Mouse (Mus musculus) neural tube, embryonic 11.5 days (tissue): ENCODE results near the gene Dnm2. TPM values are rescaled to one million over a fixed set of nuclear protein-coding genes. Genes with fewer than 3 reads are reported as not detected.
A peak's percentile ranks its signal among the peaks of the same experiment; 100 is the strongest.
"Not testable (repeated sequence)": the region's sequence is repeated elsewhere in the genome, so short reads cannot be mapped to it uniquely, and the experiment has no call there.

Experiments
- ATAC-seq: fragments of 200-750 bp; cut with Nextera tagmentation; 2 replicates; pipeline ENCODE4 v1.8.0; 2017; ENCODE audit warnings: moderate number of reproducible peaks, mild to moderate bottlenecking, moderate TSS enrichment, moderate library complexity; ENCODE audit not compliant: insufficient read depth, low FRiP score, low TSS enrichment
- DNase-seq: peaks from one replicate; pipeline ENCODE4 v3.0.0-alpha.2; 2015; ENCODE audit warnings: low spot score
- H3K27ac ChIP-seq: fragments of 300-500 bp; sonication (generic); 2 replicates; pipeline ENCODE4 v1.5.1; 2014; ENCODE audit warnings: low read depth, mild to moderate bottlenecking, low read length
- H3K27me3 ChIP-seq: fragments of 300-500 bp; sonication (generic); 2 replicates; pipeline ENCODE4 v1.6.1; 2014; ENCODE audit warnings: mild to moderate bottlenecking, low read length, mixed read lengths; ENCODE audit not compliant: control insufficient read depth, insufficient read depth
- H3K36me3 ChIP-seq: fragments of 300-500 bp; sonication (generic); 2 replicates; pipeline ENCODE4 v1.6.1; 2014; ENCODE audit warnings: mild to moderate bottlenecking, low read length, moderate library complexity, mixed read lengths; ENCODE audit not compliant: control insufficient read depth, insufficient read depth
- H3K4me1 ChIP-seq: fragments of 300-500 bp; sonication (generic); 2 replicates; pipeline ENCODE4 v1.6.1; 2014; ENCODE audit warnings: low read length, mixed read lengths; ENCODE audit not compliant: control insufficient read depth, insufficient read depth
- H3K4me2 ChIP-seq: fragments of 300-500 bp; sonication (generic); 2 replicates; pipeline ENCODE4 v1.6.1; 2014; ENCODE audit warnings: low read depth, mild to moderate bottlenecking, moderate library complexity
- H3K4me3 ChIP-seq: fragments of 300-500 bp; sonication (generic); 2 replicates; pipeline ENCODE4 v1.5.1; 2014; ENCODE audit warnings: low read depth, low read length
- H3K9ac ChIP-seq: fragments of 300-500 bp; sonication (generic); 2 replicates; pipeline ENCODE4 v1.6.1; 2014; ENCODE audit warnings: mild to moderate bottlenecking, low read length
- H3K9me3 ChIP-seq: fragments of 300-500 bp; sonication (generic); 2 replicates; pipeline ENCODE4 v1.6.1; 2016; ENCODE audit warnings: low read length; ENCODE audit not compliant: control insufficient read depth
- WGBS: fragments of 180-500 bp; shearing (Covaris S2); extraction: QIAGEN DNeasy Blood & Tissue Kit; methylation state at CpG from one replicate; pipeline ENCODE4 v1.1.7; 2014; 5-methylcytosine and 5-hydroxymethylcytosine counted together
- polyA plus RNA-seq: library from polyadenylated mRNA; unstranded; fragments of >200 nt; fragmentation: Nextera tagmentation; extraction: Ambion mirVana; gene quantifications from 2 replicates; pipeline ENCODE4 v1.2.1, GENCODE M21; 2014

Gene Dnm2
- polyA plus RNA-seq, 1 experiment from 2014 or later, result 69.7 TPM

DNA sequence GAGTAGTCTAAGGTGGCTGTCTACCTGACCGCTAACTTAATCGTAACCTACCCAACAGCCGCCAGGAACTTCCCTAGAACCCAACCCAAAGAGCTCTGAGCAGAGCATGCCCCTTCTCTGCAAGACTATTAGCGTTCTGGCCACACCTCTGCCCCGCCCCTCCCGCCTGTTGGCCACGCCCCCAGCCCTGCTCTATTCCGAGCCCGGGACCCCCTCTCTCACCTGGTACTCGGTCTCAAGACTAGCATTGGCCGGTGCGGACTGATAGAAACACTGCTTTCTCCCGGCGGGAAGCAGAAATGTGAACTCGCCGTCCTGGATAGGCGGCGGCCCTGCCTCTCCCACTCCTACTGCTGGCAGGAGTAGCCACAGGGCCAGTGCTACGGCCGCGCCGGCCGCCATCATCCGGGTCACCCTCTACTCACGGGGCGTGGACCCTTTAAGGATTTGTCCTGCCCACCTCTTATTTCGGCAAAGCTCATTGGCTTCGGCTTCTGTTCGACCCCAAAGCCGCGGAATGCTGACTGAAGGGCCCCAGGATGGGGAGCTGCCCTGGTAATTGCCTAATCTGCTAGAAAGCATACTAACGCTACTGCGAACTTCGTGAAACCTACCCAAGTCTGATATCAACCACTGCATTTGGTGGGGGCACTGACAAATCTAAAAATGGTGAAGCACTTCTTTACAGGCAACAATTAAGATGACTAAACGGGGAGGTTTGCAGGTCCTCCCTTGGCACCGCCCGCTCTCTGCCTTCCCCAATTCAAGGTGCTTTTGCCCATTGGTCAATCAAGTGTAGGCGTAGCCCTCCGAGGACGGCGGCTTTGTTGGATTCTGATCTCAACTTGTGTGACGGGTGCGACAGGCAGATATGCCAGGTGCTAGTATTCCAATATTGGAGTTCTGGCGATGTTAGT is 85.3 kb downstream of the Dnm2 start, which contains the start of gene Tmed1:
Gene Tmed1 (minus strand): TSS at position 481 of the 917 bp plus-strand sequence.
- WGBS, result under 1% methylated on average over 44 of the region's 44 CpGs
- Histone ChIP-seq H3K9ac (peak within 1 kb of the TSS; percentile 72), H3K4me3 (peak within 1 kb of the TSS; percentile 63), H3K27ac (peak within 1 kb of the TSS; percentile 77), H3K4me2 (peak within 1 kb of the TSS; percentile 38), H3K27me3 (no peaks in the 10 kb centered on the region), H3K4me1 (no peaks in the 10 kb centered on the region), H3K36me3 (peaks cover 14% of the 10 kb centered on the region), H3K9me3 (no peaks in the 10 kb centered on the region)
- peak; percentile 96 for ATAC-seq
- DNase-seq, result peak; percentile 94

DNA sequence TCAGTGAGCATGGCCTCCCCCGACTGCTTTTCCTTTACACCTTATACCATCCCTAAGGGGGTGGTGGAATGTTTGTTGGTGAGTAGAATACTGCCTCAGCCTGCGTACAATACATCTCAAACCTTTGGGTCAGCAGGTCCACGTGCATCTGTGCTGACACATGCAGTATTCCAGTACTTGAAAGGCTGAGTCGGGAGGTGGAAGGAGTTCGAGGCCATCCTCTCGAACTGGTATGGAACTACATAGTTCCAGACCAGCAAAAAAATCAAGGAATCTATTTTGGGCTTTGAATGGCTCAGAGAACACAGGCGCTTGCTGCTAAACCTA is 85.9 kb downstream of the Dnm2 start:
- no peaks in the 10 kb centered on the region for H3K9me3 ChIP-seq
- peaks cover 9% of the 10 kb centered on the region for H3K36me3 ChIP-seq
- peak overlapping the region; percentile 72 for H3K9ac ChIP-seq
- DNase-seq, result no peak
- ATAC-seq, result no peak
- H3K4me1 ChIP-seq, result no peaks in the 10 kb centered on the region
- no peak overlapping the region for H3K27ac ChIP-seq
- H3K27me3 ChIP-seq, result no peaks in the 10 kb centered on the region
- 10% methylated on average over 7 of the region's 7 CpGs for WGBS
- peak overlapping the region; percentile 63 for H3K4me3 ChIP-seq
- peak overlapping the region; percentile 38 for H3K4me2 ChIP-seq

DNA sequence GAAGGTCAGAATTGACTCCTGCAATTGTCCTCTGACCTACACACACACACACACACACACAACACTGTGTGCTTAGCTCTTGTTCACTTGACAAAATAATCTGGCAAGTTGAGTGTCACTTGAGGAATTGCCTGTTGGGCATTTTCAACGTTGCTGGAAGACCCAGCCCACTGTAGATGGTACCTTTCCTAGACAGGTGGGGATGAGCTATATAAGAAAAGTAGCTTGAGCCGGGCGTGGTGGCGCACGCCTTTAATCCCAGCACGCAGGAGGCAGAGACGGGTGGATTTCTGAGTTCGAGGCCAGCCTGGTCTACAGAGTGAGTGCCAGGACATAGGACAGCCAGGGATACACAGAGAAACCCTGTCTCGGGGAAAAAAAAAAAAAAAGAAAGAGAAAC is 86.3 kb downstream of the Dnm2 start:
- peak overlapping the region; percentile 72; the same call in 1 of the 2 replicates for H3K9ac ChIP-seq
- H3K4me2 ChIP-seq, result peak overlapping the region; percentile 38
- H3K9me3 ChIP-seq, result no peaks in the 10 kb centered on the region
- DNase-seq (no peak), ATAC-seq (no peak)
- no peaks in the 10 kb centered on the region for H3K27me3 ChIP-seq
- 86% methylated on average over 9 of the region's 9 CpGs for WGBS
- H3K27ac ChIP-seq, result no peak overlapping the region
- peaks cover 9% of the 10 kb centered on the region for H3K36me3 ChIP-seq
- peak overlapping the region; percentile 63 for H3K4me3 ChIP-seq
- H3K4me1 ChIP-seq, result no peaks in the 10 kb centered on the region

DNA sequence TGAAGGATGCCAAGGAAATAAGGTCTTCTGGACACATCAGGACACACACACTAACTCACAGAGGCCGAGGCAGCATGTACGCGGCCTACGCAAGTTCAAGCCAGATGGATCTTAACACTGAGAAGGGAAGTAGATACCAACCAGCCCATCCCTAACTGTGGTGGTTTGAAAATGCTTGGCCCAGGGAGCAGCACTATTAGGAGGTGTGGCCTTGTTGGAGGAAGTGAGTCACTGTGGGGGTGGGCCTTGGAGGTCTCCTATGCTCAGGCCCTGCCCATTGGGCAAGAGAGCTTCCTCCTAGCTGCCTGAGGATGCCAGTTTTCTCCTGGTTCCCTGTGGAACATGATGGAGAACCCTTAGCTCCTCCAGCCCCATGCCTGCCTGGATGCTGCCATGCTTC is 88.8 kb downstream of the Dnm2 start:
- Histone ChIP-seq H3K9ac (no peak overlapping the region), H3K36me3 (no peaks in the 10 kb centered on the region; the same call in 1 of the 2 replicates), H3K27me3 (no peaks in the 10 kb centered on the region), H3K4me3 (no peak overlapping the region), H3K4me2 (no peak overlapping the region), H3K9me3 (no peaks in the 10 kb centered on the region), H3K27ac (no peak overlapping the region), H3K4me1 (no peaks in the 10 kb centered on the region)
- ATAC-seq (no peak), DNase-seq (no peak)
- WGBS, result 91% methylated on average over 4 of the region's 4 CpGs

DNA sequence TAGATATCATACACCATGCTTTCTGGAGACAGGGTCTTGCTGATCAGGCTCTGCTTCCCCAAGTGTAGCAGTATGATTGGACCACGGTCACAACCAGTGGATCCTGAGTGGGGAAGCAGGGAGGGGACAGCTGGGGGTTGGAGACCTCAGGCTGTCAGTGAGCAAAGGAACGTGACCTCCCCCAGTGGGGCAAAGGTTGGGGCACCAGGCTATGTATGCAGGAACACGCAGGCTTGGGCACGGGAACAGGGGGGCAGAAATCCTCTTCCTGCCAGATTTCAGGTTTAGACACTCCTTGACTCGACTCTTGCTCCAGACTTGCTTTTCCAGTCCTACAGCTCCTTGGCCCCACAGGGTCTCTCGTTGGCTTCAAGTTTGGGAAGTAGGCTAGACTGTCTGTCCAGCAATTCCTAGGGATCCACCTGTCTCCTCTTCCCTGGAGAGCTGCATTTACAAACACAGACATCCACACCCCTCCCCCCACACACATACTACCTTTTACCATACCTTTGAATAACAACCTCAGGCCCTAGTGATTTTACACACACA is 93.3 kb downstream of the Dnm2 start:
- Histone ChIP-seq H3K36me3 (no peaks in the 10 kb centered on the region), H3K4me3 (no peak overlapping the region), H3K27me3 (no peaks in the 10 kb centered on the region), H3K4me2 (no peak overlapping the region), H3K9me3 (no peaks in the 10 kb centered on the region), H3K4me1 (no peaks in the 10 kb centered on the region), H3K9ac (no peak overlapping the region), H3K27ac (no peak overlapping the region)
- ATAC-seq (no peak), DNase-seq (no peak)
- 89% methylated on average over 6 of the region's 6 CpGs for WGBS

DNA sequence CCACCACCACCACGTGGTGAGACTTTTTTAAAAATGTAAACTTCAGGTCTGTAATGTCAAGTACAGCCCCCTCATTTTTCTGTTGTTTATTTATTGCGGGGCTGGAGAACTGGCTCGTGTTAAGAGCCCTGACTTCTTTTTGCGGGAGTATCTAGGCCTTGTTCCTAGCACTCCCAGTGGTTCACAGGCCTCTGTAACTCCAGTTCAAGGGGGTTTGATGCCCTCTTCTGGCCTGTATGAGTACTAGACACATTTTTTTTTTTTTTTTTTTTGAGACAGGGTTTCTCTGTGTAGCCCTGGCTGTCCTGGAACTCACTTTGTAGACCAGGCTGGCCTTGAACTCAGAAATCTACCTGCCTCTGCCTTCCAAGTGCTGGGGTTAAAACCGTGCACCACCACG is 94.0 kb downstream of the Dnm2 start:
- not testable (repeated sequence) for DNase-seq, H3K36me3 ChIP-seq, H3K9me3 ChIP-seq, ATAC-seq, H3K27ac ChIP-seq, H3K4me1 ChIP-seq, H3K27me3 ChIP-seq, H3K9ac ChIP-seq, H3K4me2 ChIP-seq, H3K4me3 ChIP-seq
- WGBS, result 78% methylated on average over 6 of the region's 6 CpGs

DNA sequence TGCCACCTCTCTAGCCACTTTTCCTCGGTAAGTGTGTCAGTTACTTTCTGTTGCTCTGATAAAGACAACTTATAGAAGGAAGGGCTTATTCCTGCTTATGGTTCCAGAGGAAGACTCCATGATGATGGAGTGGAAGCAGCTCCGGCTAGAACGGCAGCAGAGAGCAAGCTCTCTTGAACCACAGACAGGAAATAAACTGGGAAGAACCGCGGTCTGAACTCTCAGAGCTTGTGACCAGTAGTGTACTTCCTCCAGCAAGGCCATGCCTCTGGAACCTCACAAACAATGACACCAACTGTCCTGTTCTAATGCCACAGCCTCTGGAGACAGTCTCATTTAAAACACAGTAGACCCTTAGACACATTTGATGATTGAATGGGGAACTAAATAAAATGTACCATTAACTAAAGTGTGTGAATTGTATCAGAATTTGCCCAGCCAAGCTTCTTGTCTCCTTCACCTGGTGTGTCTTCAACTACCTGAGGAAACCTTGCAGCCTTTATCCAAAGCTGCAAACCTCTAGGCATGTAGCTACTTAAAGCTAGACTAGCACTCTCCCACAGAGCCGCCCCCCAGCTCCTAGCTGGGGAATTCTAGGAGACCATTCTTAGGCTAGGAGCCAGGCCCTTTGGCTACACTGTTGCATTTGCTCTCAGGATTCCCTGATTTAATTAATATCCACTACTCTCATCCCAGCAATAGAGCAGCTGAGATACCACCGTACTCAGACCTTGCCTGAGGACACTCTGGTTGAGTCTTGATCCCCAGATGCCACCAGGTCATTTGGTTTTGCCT is 100.6 kb downstream of the Dnm2 start:
- H3K9ac ChIP-seq, result no peak overlapping the region
- H3K4me2 ChIP-seq, result no peak overlapping the region
- H3K4me1 ChIP-seq, result no peaks in the 10 kb centered on the region
- no peak overlapping the region for H3K4me3 ChIP-seq
- DNase-seq (no peak), ATAC-seq (no peak)
- H3K27me3 ChIP-seq, result no peaks in the 10 kb centered on the region
- no peaks in the 10 kb centered on the region for H3K9me3 ChIP-seq
- H3K36me3 ChIP-seq, result no peaks in the 10 kb centered on the region; the same call in 1 of the 2 replicates
- WGBS, result 83% methylated on average over 7 of the region's 7 CpGs
- no peak overlapping the region for H3K27ac ChIP-seq

DNA sequence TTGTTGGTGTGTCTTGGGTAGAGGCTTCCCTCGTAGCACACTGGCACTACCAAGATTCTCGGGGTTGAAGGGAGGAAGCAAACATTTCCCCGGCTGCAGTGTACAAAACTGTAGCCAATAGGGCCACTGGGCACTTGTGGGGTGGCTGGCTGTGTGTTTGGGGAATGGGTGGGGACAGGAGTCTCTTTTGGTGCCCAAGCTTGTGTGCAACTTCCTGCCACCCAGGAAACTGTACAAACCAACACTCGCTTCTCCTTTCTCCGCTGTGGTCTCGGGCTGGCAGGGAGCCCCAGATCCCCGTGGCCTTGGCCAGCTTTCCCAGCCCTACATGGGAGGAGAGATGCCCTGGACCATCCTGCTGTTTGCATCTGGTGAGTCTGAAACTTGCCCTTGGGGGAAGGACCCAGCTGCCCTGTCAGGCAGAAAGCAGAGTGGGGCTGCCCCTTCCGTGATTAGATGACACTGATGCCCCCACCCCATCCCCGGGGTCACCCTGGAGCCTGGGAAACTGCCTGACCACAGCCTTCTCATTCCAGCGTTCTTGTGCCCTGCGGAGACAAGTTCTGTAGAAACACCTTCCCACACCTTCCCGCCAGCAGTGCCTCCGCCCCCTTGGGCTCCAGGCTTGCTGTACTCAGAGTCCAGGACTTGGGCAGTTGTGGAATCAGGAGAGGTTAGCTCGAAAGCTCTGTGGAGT is 101.4 kb downstream of the Dnm2 start, which contains the start of gene AB124611:
Gene AB124611 (plus strand): TSS at position 240 of the 697 bp plus-strand sequence.
- H3K4me1 ChIP-seq, result no peaks in the 10 kb centered on the region
- no peak within 1 kb of the TSS for H3K9ac ChIP-seq
- ATAC-seq, result no peak
- H3K4me3 ChIP-seq, result no peak within 1 kb of the TSS
- no peaks in the 10 kb centered on the region for H3K27me3 ChIP-seq
- no peak within 1 kb of the TSS for H3K27ac ChIP-seq
- no peaks in the 10 kb centered on the region for H3K9me3 ChIP-seq
- no peak for DNase-seq
- 75% methylated on average over 14 of the region's 14 CpGs for WGBS
- no peaks in the 10 kb centered on the region; the same call in 1 of the 2 replicates for H3K36me3 ChIP-seq
- no peak within 1 kb of the TSS for H3K4me2 ChIP-seq
